Mouse (Mus musculus): ENCODE measurements around the gene Max. TPM values are rescaled to one million over a fixed set of nuclear protein-coding genes. Genes with fewer than 3 reads are reported as not detected.

The Max gene
- total and polyA plus RNA-seq, 2 experiments from 2014 or later = 8.4 to 26.8 TPM

- Histone ChIP-seq H3K9ac (replicated peaks; ENCODE audit: low read depth, low read length) (no peak overlapping the region), H3K4me2 (ENCODE audit: low read depth, low read length) (no peak overlapping the region), H3K27me3 (ENCODE audit: control insufficient read depth, insufficient read depth, low read length) (no peaks in the 10 kb centered on the region), H3K36me3 (replicated peaks; ENCODE audit: control insufficient read depth, insufficient read depth, low read length) (peaks cover 96% of the 10 kb centered on the region), H3K9me3 (replicated peaks; ENCODE audit: control insufficient read depth, low read length) (no peaks in the 10 kb centered on the region), H3K27ac (ENCODE audit: low read depth) (no peak overlapping the region), H3K4me1 (ENCODE audit: control insufficient read depth, insufficient read depth) (no peaks in the 10 kb centered on the region), H3K4me3 (ENCODE audit: low read depth, low read length) (no peak overlapping the region)
- WGBS = 85% methylated on average over 3 of the region's 3 CpGs
- no peak for TF ChIP-seq CTCF (IDR thresholded peaks at IDR 0.05; ENCODE audit: low read depth)
- no peak for TF ChIP-seq EP300 (IDR thresholded peaks at IDR 0.05; ENCODE audit: low read depth)
- ATAC-seq (ENCODE audit: insufficient read depth, low read depth) = no peak
- DNase-seq (ENCODE audit: low spot score) = no peak
Measured at GRCm38 (mm10) chr12:76947487-76947886, 14.5 kb downstream of the Max start.

GRCm38 (mm10) chr12:76943466-76943865 is 18.5 kb downstream of the Max start:
- Histone ChIP-seq H3K4me1 (ENCODE audit: control insufficient read depth, insufficient read depth) (no peaks in the 10 kb centered on the region), H3K4me2 (ENCODE audit: low read depth, low read length) (no peak overlapping the region), H3K27me3 (ENCODE audit: control insufficient read depth, insufficient read depth, low read length) (no peaks in the 10 kb centered on the region), H3K9ac (replicated peaks; ENCODE audit: low read depth, low read length) (no peak overlapping the region), H3K27ac (ENCODE audit: low read depth) (no peak overlapping the region), H3K4me3 (ENCODE audit: low read depth, low read length) (no peak overlapping the region), H3K9me3 (replicated peaks; ENCODE audit: control insufficient read depth, low read length) (no peaks in the 10 kb centered on the region), H3K36me3 (replicated peaks; ENCODE audit: control insufficient read depth, insufficient read depth, low read length) (peaks cover 97% of the 10 kb centered on the region)
- 88% methylated on average over 6 of the region's 6 CpGs for WGBS
- DNase-seq (ENCODE audit: low spot score) (no peak), ATAC-seq (ENCODE audit: insufficient read depth, low read depth) (no peak)
- TF ChIP-seq CTCF (IDR thresholded peaks at IDR 0.05; ENCODE audit: low read depth) (no peak), EP300 (IDR thresholded peaks at IDR 0.05; ENCODE audit: low read depth) (no peak)

GRCm38 (mm10) chr12:76943046-76943445 is 19.0 kb downstream of the Max start:
- 71% methylated on average over 3 of the region's 3 CpGs for WGBS
- no peaks in the 10 kb centered on the region for H3K4me1 ChIP-seq (ENCODE audit: control insufficient read depth, insufficient read depth)
- DNase-seq (ENCODE audit: low spot score) (no peak), ATAC-seq (ENCODE audit: insufficient read depth, low read depth) (no peak)
- no peaks in the 10 kb centered on the region for H3K27me3 ChIP-seq (ENCODE audit: control insufficient read depth, insufficient read depth, low read length)
- no peak overlapping the region for H3K27ac ChIP-seq (ENCODE audit: low read depth)
- no peak overlapping the region for H3K4me2 ChIP-seq (ENCODE audit: low read depth, low read length)
- no peaks in the 10 kb centered on the region for H3K9me3 ChIP-seq (replicated peaks; ENCODE audit: control insufficient read depth, low read length)
- TF ChIP-seq CTCF (IDR thresholded peaks at IDR 0.05; ENCODE audit: low read depth) (no peak), EP300 (IDR thresholded peaks at IDR 0.05; ENCODE audit: low read depth) (no peak)
- no peak overlapping the region for H3K4me3 ChIP-seq (ENCODE audit: low read depth, low read length)
- H3K36me3 ChIP-seq (replicated peaks; ENCODE audit: control insufficient read depth, insufficient read depth, low read length) = peaks cover 99% of the 10 kb centered on the region
- no peak overlapping the region for H3K9ac ChIP-seq (replicated peaks; ENCODE audit: low read depth, low read length)

- DNase-seq (ENCODE audit: low spot score) = no peak
- no peak for TF ChIP-seq CTCF (IDR thresholded peaks at IDR 0.05; ENCODE audit: low read depth)
- no peak for TF ChIP-seq EP300 (IDR thresholded peaks at IDR 0.05; ENCODE audit: low read depth)
- Histone ChIP-seq H3K36me3 (replicated peaks; ENCODE audit: control insufficient read depth, insufficient read depth, low read length) (peaks cover 99% of the 10 kb centered on the region), H3K4me1 (ENCODE audit: control insufficient read depth, insufficient read depth) (no peaks in the 10 kb centered on the region), H3K4me2 (ENCODE audit: low read depth, low read length) (no peak overlapping the region), H3K27ac (ENCODE audit: low read depth) (no peak overlapping the region), H3K27me3 (ENCODE audit: control insufficient read depth, insufficient read depth, low read length) (no peaks in the 10 kb centered on the region), H3K9me3 (replicated peaks; ENCODE audit: control insufficient read depth, low read length) (no peaks in the 10 kb centered on the region), H3K4me3 (ENCODE audit: low read depth, low read length) (no peak overlapping the region), H3K9ac (replicated peaks; ENCODE audit: low read depth, low read length) (no peak overlapping the region)
- ATAC-seq (ENCODE audit: insufficient read depth, low read depth) = no peak
- 76% methylated on average over 2 of the region's 2 CpGs for WGBS
Measured at GRCm38 (mm10) chr12:76942476-76942875, 19.5 kb downstream of the Max start.

- Histone ChIP-seq H3K9ac (replicated peaks; ENCODE audit: low read depth, low read length) (no peak overlapping the region), H3K9me3 (replicated peaks; ENCODE audit: control insufficient read depth, low read length) (no peaks in the 10 kb centered on the region), H3K36me3 (replicated peaks; ENCODE audit: control insufficient read depth, insufficient read depth, low read length) (peaks cover 99% of the 10 kb centered on the region), H3K4me2 (ENCODE audit: low read depth, low read length) (no peak overlapping the region), H3K27ac (ENCODE audit: low read depth) (no peak overlapping the region), H3K4me1 (ENCODE audit: control insufficient read depth, insufficient read depth) (no peaks in the 10 kb centered on the region), H3K4me3 (ENCODE audit: low read depth, low read length) (no peak overlapping the region), H3K27me3 (ENCODE audit: control insufficient read depth, insufficient read depth, low read length) (no peaks in the 10 kb centered on the region)
- ATAC-seq (ENCODE audit: insufficient read depth, low read depth) (no peak), DNase-seq (ENCODE audit: low spot score) (no peak)
- 13% methylated on average over 2 of the region's 2 CpGs for WGBS
- TF ChIP-seq EP300 (IDR thresholded peaks at IDR 0.05; ENCODE audit: low read depth) (no peak), CTCF (IDR thresholded peaks at IDR 0.05; ENCODE audit: low read depth) (no peak)
Measured at GRCm38 (mm10) chr12:76941524-76941923, 20.5 kb downstream of the Max start.

- no peaks in the 10 kb centered on the region for H3K4me1 ChIP-seq (ENCODE audit: control insufficient read depth, insufficient read depth)
- no peaks in the 10 kb centered on the region for H3K27me3 ChIP-seq (ENCODE audit: control insufficient read depth, insufficient read depth, low read length)
- no peak overlapping the region for H3K4me3 ChIP-seq (ENCODE audit: low read depth, low read length)
- H3K9ac ChIP-seq (replicated peaks; ENCODE audit: low read depth, low read length) = no peak overlapping the region
- ATAC-seq (ENCODE audit: insufficient read depth, low read depth) = no peak
- H3K36me3 ChIP-seq (replicated peaks; ENCODE audit: control insufficient read depth, insufficient read depth, low read length) = peaks cover 79% of the 10 kb centered on the region
- H3K9me3 ChIP-seq (replicated peaks; ENCODE audit: control insufficient read depth, low read length) = no peaks in the 10 kb centered on the region
- WGBS = 95% methylated on average over 6 of the region's 6 CpGs
- no peak for DNase-seq (ENCODE audit: low spot score)
- no peak overlapping the region for H3K4me2 ChIP-seq (ENCODE audit: low read depth, low read length)
- H3K27ac ChIP-seq (ENCODE audit: low read depth) = no peak overlapping the region
- TF ChIP-seq CTCF (IDR thresholded peaks at IDR 0.05; ENCODE audit: low read depth) (no peak), EP300 (IDR thresholded peaks at IDR 0.05; ENCODE audit: low read depth) (no peak)
Measured at GRCm38 (mm10) chr12:76938013-76938412, 24.0 kb downstream of the Max start.

Measured in heart, postnatal 0 days (tissue).